Mouse (Mus musculus) kidney, adult 2 months (tissue): Measurements from ENCODE around the gene Ush1c.

Experiments
- CTCF ChIP-seq: fragments of 200-500 bp; conservative IDR thresholded peaks from 2 replicates; pipeline ENCODE4 v1.5.1; 2011; ENCODE audit warnings: low read depth, mild to moderate bottlenecking, control low read depth, low read length, moderate library complexity, mixed read lengths; ENCODE audit not compliant: insufficient read depth, insufficient read length
- POLR2A ChIP-seq: fragments of 200-500 bp; IDR thresholded peaks from one replicate; pipeline ENCODE4 v1.6.1; 2011; ENCODE audit warnings: low read depth, low read length, control low read depth

DNA sequence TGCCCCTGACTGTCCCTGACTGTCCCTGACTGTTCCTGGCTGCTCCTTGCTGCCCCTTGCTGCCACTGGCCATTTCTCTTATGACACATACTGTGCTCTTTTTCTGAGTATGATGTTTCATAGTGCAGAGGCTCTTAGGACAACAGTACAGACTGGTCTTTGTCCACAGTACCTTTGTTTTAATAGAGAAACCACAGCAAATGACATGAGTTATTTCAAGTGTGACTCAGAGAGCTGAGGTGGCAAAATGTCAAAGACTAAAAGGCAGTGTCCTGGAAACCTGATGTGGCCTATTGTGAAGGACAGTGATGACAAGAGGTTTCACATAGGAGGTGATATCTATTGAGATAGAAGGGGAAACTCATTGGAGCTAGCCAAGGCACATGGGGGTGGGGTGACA lies 8.6 kb upstream of the Ush1c start:
- no peak for TF ChIP-seq CTCF
- TF ChIP-seq POLR2A = no peak
